Mouse (Mus musculus) intestine, postnatal 0 days (tissue): ENCODE measurements at regions not wholly inside any gene's neighbourhood (a gene's known extent, or its start where the extent isn't known, plus 50 kb on each side); places are given as distances from the start of the nearest gene placed in this dataset.

ENCODE experiments used
- ATAC-seq: fragments of 200-750 bp; cut with Nextera tagmentation; 2 replicates; pipeline ENCODE4 v1.8.0; 2017; ENCODE audit warnings: mild to moderate bottlenecking, moderate TSS enrichment, moderate library complexity
- H3K27ac ChIP-seq: fragments of 300-500 bp; sonication (generic); 2 replicates; pipeline ENCODE4 v1.5.1; 2014; ENCODE audit warnings: mild to moderate bottlenecking, low read depth, low read length, moderate library complexity
- H3K27me3 ChIP-seq: fragments of 300-500 bp; sonication (generic); replicated peaks from 2 replicates; pipeline ENCODE4 v1.6.1; 2014; ENCODE audit warnings: low read length, mixed read lengths; ENCODE audit not compliant: control insufficient read depth, insufficient read depth
- H3K36me3 ChIP-seq: fragments of 300-500 bp; sonication (generic); 2 replicates; pipeline ENCODE4 v1.6.1; 2014; ENCODE audit warnings: mild to moderate bottlenecking, moderate library complexity; ENCODE audit not compliant: control insufficient read depth, insufficient read depth
- H3K4me1 ChIP-seq: fragments of 300-500 bp; sonication (generic); replicated peaks from 2 replicates; pipeline ENCODE4 v1.6.1; 2014; ENCODE audit warnings: antibody characterized with exemption, low read length, mixed read lengths; ENCODE audit not compliant: control insufficient read depth, insufficient read depth
- H3K4me2 ChIP-seq: fragments of 300-500 bp; sonication (generic); replicated peaks from 2 replicates; pipeline ENCODE4 v1.6.1; 2014; ENCODE audit warnings: low read depth, mild to moderate bottlenecking, moderate library complexity
- H3K4me3 ChIP-seq: fragments of 300-500 bp; sonication (generic); 2 replicates; pipeline ENCODE4 v1.5.1; 2014; ENCODE audit warnings: low read depth, low read length
- H3K9ac ChIP-seq: fragments of 300-500 bp; sonication (generic); 2 replicates; pipeline ENCODE4 v1.6.1; 2014; ENCODE audit warnings: mild to moderate bottlenecking, low read depth, low read length
- H3K9me3 ChIP-seq: fragments of 300-500 bp; sonication (generic); 2 replicates; pipeline ENCODE4 v1.6.1; 2016; ENCODE audit warnings: mixed run types; ENCODE audit not compliant: control insufficient read depth
- CTCF ChIP-seq: sonication (generic); IDR thresholded peaks from 2 replicates; pipeline ENCODE4 v1.5.1; 2016; ENCODE audit warnings: low read depth, mild to moderate bottlenecking, control low read depth, antibody characterized with exemption, moderate library complexity
- WGBS: fragments of 180-500 bp; shearing (Covaris S2); extraction: QIAGEN DNeasy Blood & Tissue Kit; methylation state at CpG from one replicate; pipeline ENCODE4 v1.1.7; 2014; 5-methylcytosine and 5-hydroxymethylcytosine counted together

- Histone ChIP-seq H3K9ac (no peak overlapping the region), H3K4me3 (no peak overlapping the region), H3K27me3 (no peaks in the 10 kb centered on the region), H3K4me2 (no peak overlapping the region), H3K4me1 (no peaks in the 10 kb centered on the region), H3K27ac (no peak overlapping the region), H3K36me3 (no peaks in the 10 kb centered on the region), H3K9me3 (no peaks in the 10 kb centered on the region)
- 88% methylated on average over 6 of the region's 6 CpGs for WGBS
- no peak for ATAC-seq
- no peak for TF ChIP-seq CTCF
Measured at GRCm38 (mm10) chr12:16013861-16014630, 197.3 kb upstream of the Trib2 start.

- no peak overlapping the region for H3K9ac ChIP-seq
- WGBS = 81% methylated on average over 2 of the region's 2 CpGs
- no peak for TF ChIP-seq CTCF
- no peaks in the 10 kb centered on the region for H3K36me3 ChIP-seq
- H3K27me3 ChIP-seq = no peaks in the 10 kb centered on the region
- H3K27ac ChIP-seq = no peak overlapping the region
- no peaks in the 10 kb centered on the region for H3K4me1 ChIP-seq
- H3K4me2 ChIP-seq = no peak overlapping the region
- no peak overlapping the region for H3K4me3 ChIP-seq
- no peak for ATAC-seq
- H3K9me3 ChIP-seq = no peaks in the 10 kb centered on the region
Measured at GRCm38 (mm10) chr12:16013354-16013753, 196.6 kb upstream of the Trib2 start.

- H3K9ac ChIP-seq = no peak overlapping the region
- no peak for ATAC-seq
- no peaks in the 10 kb centered on the region for H3K9me3 ChIP-seq
- no peaks in the 10 kb centered on the region for H3K4me1 ChIP-seq
- no peaks in the 10 kb centered on the region for H3K36me3 ChIP-seq
- no peaks in the 10 kb centered on the region for H3K27me3 ChIP-seq
- H3K4me3 ChIP-seq = no peak overlapping the region
- H3K27ac ChIP-seq = no peak overlapping the region
- TF ChIP-seq CTCF = no peak
- no peak overlapping the region for H3K4me2 ChIP-seq
- WGBS = 53% methylated on average over 4 of the region's 4 CpGs
Measured at GRCm38 (mm10) chr12:16012081-16012480, 195.4 kb upstream of the Trib2 start.

GRCm38 (mm10) chr12:16009822-16010620 is 193.3 kb upstream of the Trib2 start:
- H3K4me3 ChIP-seq = no peak overlapping the region
- no peaks in the 10 kb centered on the region for H3K4me1 ChIP-seq
- H3K36me3 ChIP-seq = no peaks in the 10 kb centered on the region
- H3K9me3 ChIP-seq = no peaks in the 10 kb centered on the region
- H3K4me2 ChIP-seq = no peak overlapping the region
- no peaks in the 10 kb centered on the region for H3K27me3 ChIP-seq
- H3K9ac ChIP-seq = no peak overlapping the region
- ATAC-seq = no peak
- no peak overlapping the region for H3K27ac ChIP-seq
- 75% methylated on average over 10 of the region's 10 CpGs for WGBS
- TF ChIP-seq CTCF = 0 out of 2 replicates have a peak, but pooled peaks have one; percentile 3

GRCm38 (mm10) chr12:16008763-16009515 is 192.2 kb upstream of the Trib2 start:
- Histone ChIP-seq H3K4me1 (no peaks in the 10 kb centered on the region), H3K9me3 (no peaks in the 10 kb centered on the region), H3K4me2 (no peak overlapping the region), H3K9ac (no peak overlapping the region), H3K27me3 (no peaks in the 10 kb centered on the region), H3K27ac (no peak overlapping the region), H3K36me3 (no peaks in the 10 kb centered on the region), H3K4me3 (no peak overlapping the region)
- no peak for ATAC-seq
- 41% methylated on average over 3 of the region's 3 CpGs for WGBS
- TF ChIP-seq CTCF = no peak

GRCm38 (mm10) chr12:16008261-16008660 is 191.5 kb upstream of the Trib2 start:
- 55% methylated on average over 4 of the region's 4 CpGs for WGBS
- ATAC-seq = no peak
- H3K9ac ChIP-seq = no peak overlapping the region
- no peak overlapping the region for H3K27ac ChIP-seq
- no peaks in the 10 kb centered on the region for H3K9me3 ChIP-seq
- no peak for TF ChIP-seq CTCF
- no peak overlapping the region for H3K4me2 ChIP-seq
- H3K36me3 ChIP-seq = no peaks in the 10 kb centered on the region
- no peaks in the 10 kb centered on the region for H3K27me3 ChIP-seq
- H3K4me3 ChIP-seq = no peak overlapping the region
- no peaks in the 10 kb centered on the region for H3K4me1 ChIP-seq
